Mouse (Mus musculus): ENCODE data around the gene Gon7.

Gene Gon7

GRCm38 (mm10) chr12:102743589-102744574, 13.7 kb downstream of the Gon7 start, which contains the start of the genes Moap1 and Tmem251:
Moap1 (minus strand) TSS chr12:102743661.
Tmem251 (plus strand) TSS chr12:102743762.
- in situ Hi-C loops (cut with MboI, MseI): loop anchor here in 1 of 2 experiments (25.0 kb wide), 1 partner anchor 593 kb away; no protein-coding TSS in a partner anchor

GRCm38 (mm10) chr12:102743036-102743588, 14.5 kb downstream of the Gon7 start:
- in situ Hi-C loops (cut with MboI, MseI): loop anchor here in 1 of 2 experiments (25.0 kb wide), 1 partner anchor 594 kb away; no protein-coding TSS in a partner anchor

GRCm38 (mm10) chr12:102742056-102742455, 15.5 kb downstream of the Gon7 start:
- in situ Hi-C loops (cut with MboI, MseI): loop anchor here in 1 of 2 experiments (25.0 kb wide), 1 partner anchor 595 kb away; no protein-coding TSS in a partner anchor

- in situ Hi-C loops (cut with MboI, MseI): loop anchor here in 1 of 2 experiments (25.0 kb wide), 1 partner anchor 597 kb away; no protein-coding TSS in a partner anchor
Observed at GRCm38 (mm10) chr12:102740285-102740684, 17.3 kb downstream of the Gon7 start.

GRCm38 (mm10) chr12:102739096-102739495, 18.5 kb downstream of the Gon7 start:
- in situ Hi-C loops (cut with MboI, MseI): loop anchor here in 1 of 2 experiments (25.0 kb wide), 1 partner anchor 598 kb away; no protein-coding TSS in a partner anchor

GRCm38 (mm10) chr12:102733381-102733780, 24.2 kb downstream of the Gon7 start:
- in situ Hi-C loops (cut with MboI, MseI): loop anchor here in 1 of 2 experiments (25.0 kb wide), 1 partner anchor 604 kb away; no protein-coding TSS in a partner anchor

GRCm38 (mm10) chr12:102730798-102731619, 26.6 kb downstream of the Gon7 start:
- in situ Hi-C loops (cut with MboI, MseI): loop anchor here in 1 of 2 experiments (25.0 kb wide), 1 partner anchor 606 kb away; no protein-coding TSS in a partner anchor

GRCm38 (mm10) chr12:102729855-102730797, 27.5 kb downstream of the Gon7 start:
- in situ Hi-C loops (cut with MboI, MseI): loop anchor here (5.0 to 25.0 kb wide), 4 partner anchors 153 to 607 kb away; no protein-coding TSS in a partner anchor

GRCm38 (mm10) chr12:102725761-102726175, 31.8 kb downstream of the Gon7 start:
- in situ Hi-C loops (cut with MboI, MseI): loop anchor here (5.0 to 25.0 kb wide), 4 partner anchors 148 to 612 kb away; no protein-coding TSS in a partner anchor

GRCm38 (mm10) chr12:102725146-102725545, 32.5 kb downstream of the Gon7 start:
- in situ Hi-C loops (cut with MboI, MseI): loop anchor here (5.0 to 25.0 kb wide), 4 partner anchors 148 to 612 kb away; no protein-coding TSS in a partner anchor

GRCm38 (mm10) chr12:102723861-102724260, 33.7 kb downstream of the Gon7 start:
- in situ Hi-C loops (cut with MboI, MseI): no loop called here

- in situ Hi-C loops (cut with MboI, MseI): no loop called here
Observed at GRCm38 (mm10) chr12:102722966-102723365, 34.6 kb downstream of the Gon7 start.

- in situ Hi-C loops (cut with MboI, MseI): no loop called here
Observed at GRCm38 (mm10) chr12:102722451-102722850, 35.2 kb downstream of the Gon7 start.

GRCm38 (mm10) chr12:102719552-102720315, 37.9 kb downstream of the Gon7 start:
- in situ Hi-C loops (cut with MboI, MseI): no loop called here

GRCm38 (mm10) chr12:102714654-102715395, 42.8 kb downstream of the Gon7 start:
- in situ Hi-C loops (cut with MboI, MseI): no loop called here

GRCm38 (mm10) chr12:102714116-102714515, 43.5 kb downstream of the Gon7 start:
- in situ Hi-C loops (cut with MboI, MseI): no loop called here

- in situ Hi-C loops (cut with MboI, MseI): no loop called here
Observed at GRCm38 (mm10) chr12:102713153-102713865, 44.3 kb downstream of the Gon7 start.
